Mouse (Mus musculus) forebrain, embryonic 14.5 days (tissue): ENCODE measurements around the gene Agtrap. TPM values are rescaled to one million over a fixed set of nuclear protein-coding genes. Genes with fewer than 3 reads are reported as not detected.
A peak's percentile ranks its signal among the peaks of the same experiment; 100 is the strongest.

Experiments used
- ATAC-seq: fragments of 200-750 bp; cut with Nextera tagmentation; 2 replicates; pipeline ENCODE4 v1.8.0; 2017; ENCODE audit warnings: mild to moderate bottlenecking, moderate library complexity
- DNase-seq: peaks from one replicate; pipeline ENCODE4 v3.0.0-alpha.2; 2015; ENCODE audit warnings: low spot score
- H3K27ac ChIP-seq: fragments of 300-500 bp; sonication (generic); 2 replicates; pipeline ENCODE4 v1.5.1; 2014; ENCODE audit warnings: low read depth, mild to moderate bottlenecking, control low read depth, low read length, moderate library complexity
- H3K27me3 ChIP-seq: fragments of 300-500 bp; sonication (generic); replicated peaks from 2 replicates; pipeline ENCODE4 v1.6.1; 2014; ENCODE audit warnings: low read length, control low read depth, mixed read lengths; ENCODE audit not compliant: control insufficient read depth, insufficient read depth
- H3K36me3 ChIP-seq: fragments of 300-500 bp; sonication (generic); 2 replicates; pipeline ENCODE4 v1.6.1; 2014; ENCODE audit warnings: low read length, control low read depth; ENCODE audit not compliant: control insufficient read depth, insufficient read depth
- H3K4me1 ChIP-seq: fragments of 300-500 bp; sonication (generic); 2 replicates; pipeline ENCODE4 v1.6.1; 2014; ENCODE audit warnings: antibody characterized with exemption, low read length, control low read depth; ENCODE audit not compliant: control insufficient read depth, insufficient read depth
- H3K4me2 ChIP-seq: fragments of 300-500 bp; sonication (generic); 2 replicates; pipeline ENCODE4 v1.6.1; 2014; ENCODE audit warnings: mild to moderate bottlenecking, control low read depth, low read length
- H3K4me3 ChIP-seq: fragments of 300-500 bp; sonication (generic); 2 replicates; pipeline ENCODE4 v1.5.1; 2014; ENCODE audit warnings: low read depth, low read length, control low read depth
- H3K9ac ChIP-seq: fragments of 300-500 bp; sonication (generic); 2 replicates; pipeline ENCODE4 v1.6.1; 2014; ENCODE audit warnings: mild to moderate bottlenecking, low read length, control low read depth, moderate library complexity
- H3K9me3 ChIP-seq: fragments of 300-500 bp; sonication (generic); replicated peaks from 2 replicates; pipeline ENCODE4 v1.6.1; 2016; ENCODE audit warnings: low read length, control low read depth, mixed read lengths; ENCODE audit not compliant: control insufficient read depth
- WGBS: fragments of 180-500 bp; shearing (Covaris S2); extraction: QIAGEN DNeasy Blood & Tissue Kit; methylation state at CpG from one replicate; pipeline ENCODE4 v1.1.7; 2014; 5-methylcytosine and 5-hydroxymethylcytosine counted together
- polyA plus RNA-seq: library from polyadenylated mRNA; unstranded; fragments of >200 nt; fragmentation: Nextera tagmentation; extraction: Ambion mirVana; gene quantifications from 2 replicates; pipeline ENCODE4 v1.2.1, GENCODE M21; 2014

The Agtrap gene
- polyA plus RNA-seq, 1 experiment from 2014 or later = 5.7 TPM

GRCm38 (mm10) chr4:148097936-148098335, 10.1 kb upstream of the Agtrap start:
- Histone ChIP-seq H3K4me3 (no peak overlapping the region), H3K36me3 (peaks cover 14% of the 10 kb centered on the region; the same call in 1 of the 2 replicates), H3K4me2 (no peak overlapping the region), H3K27me3 (no peaks in the 10 kb centered on the region), H3K27ac (0 out of 2 replicates have a peak overlapping the region, but pooled peaks have one; percentile 16), H3K4me1 (peaks cover 9% of the 10 kb centered on the region; the same call in 1 of the 2 replicates), H3K9me3 (no peaks in the 10 kb centered on the region), H3K9ac (no peak overlapping the region)
- WGBS = 72% methylated on average over 2 of the region's 2 CpGs
- ATAC-seq (no peak), DNase-seq (no peak)

- DNase-seq (no peak), ATAC-seq (no peak)
- no peaks in the 10 kb centered on the region for H3K36me3 ChIP-seq
- WGBS = 68% methylated on average over 4 of the region's 4 CpGs
- no peak overlapping the region for H3K9ac ChIP-seq
- no peak overlapping the region for H3K4me2 ChIP-seq
- no peaks in the 10 kb centered on the region for H3K4me1 ChIP-seq
- no peaks in the 10 kb centered on the region for H3K27me3 ChIP-seq
- no peak overlapping the region for H3K4me3 ChIP-seq
- no peak overlapping the region for H3K27ac ChIP-seq
- H3K9me3 ChIP-seq = no peaks in the 10 kb centered on the region
These were observed 7.2 kb upstream of the Agtrap start for GRCm38 (mm10) chr4:148095081-148095480.

GRCm38 (mm10) chr4:148094161-148094560, 6.3 kb upstream of the Agtrap start:
- ATAC-seq = no peak
- no peak for DNase-seq
- WGBS = 65% methylated on average over 5 of the region's 5 CpGs
- no peak overlapping the region for H3K27ac ChIP-seq
- H3K9ac ChIP-seq = no peak overlapping the region
- no peaks in the 10 kb centered on the region for H3K27me3 ChIP-seq
- no peaks in the 10 kb centered on the region for H3K9me3 ChIP-seq
- H3K36me3 ChIP-seq = no peaks in the 10 kb centered on the region
- H3K4me1 ChIP-seq = no peaks in the 10 kb centered on the region
- H3K4me3 ChIP-seq = no peak overlapping the region
- no peak overlapping the region for H3K4me2 ChIP-seq

GRCm38 (mm10) chr4:148092551-148093271, 4.9 kb upstream of the Agtrap start:
- Histone ChIP-seq H3K4me3 (no peak overlapping the region), H3K4me2 (no peak overlapping the region), H3K4me1 (peaks cover 5% of the 10 kb centered on the region), H3K36me3 (no peaks in the 10 kb centered on the region), H3K9ac (no peak overlapping the region), H3K27me3 (no peaks in the 10 kb centered on the region), H3K9me3 (no peaks in the 10 kb centered on the region), H3K27ac (no peak overlapping the region)
- no peak for DNase-seq
- ATAC-seq = no peak
- WGBS = 91% methylated on average over 11 of the region's 11 CpGs

- Histone ChIP-seq H3K4me3 (no peak overlapping the region), H3K9me3 (no peaks in the 10 kb centered on the region), H3K9ac (no peak overlapping the region), H3K27ac (no peak overlapping the region), H3K36me3 (no peaks in the 10 kb centered on the region), H3K27me3 (no peaks in the 10 kb centered on the region), H3K4me1 (peaks cover 14% of the 10 kb centered on the region), H3K4me2 (no peak overlapping the region)
- WGBS = 95% methylated on average over 1 of the region's 1 CpGs
- DNase-seq = no peak
- no peak for ATAC-seq
These were observed 3.4 kb upstream of the Agtrap start for GRCm38 (mm10) chr4:148091181-148091580.

- DNase-seq = no peak
- Histone ChIP-seq H3K27me3 (no peaks in the 10 kb centered on the region), H3K27ac (no peak overlapping the region), H3K36me3 (no peaks in the 10 kb centered on the region), H3K4me2 (no peak overlapping the region), H3K4me1 (peaks cover 14% of the 10 kb centered on the region), H3K9ac (no peak overlapping the region), H3K4me3 (no peak overlapping the region), H3K9me3 (no peaks in the 10 kb centered on the region)
- WGBS = 63% methylated on average over 4 of the region's 4 CpGs
- no peak for ATAC-seq
These were observed 1.3 kb upstream of the Agtrap start for GRCm38 (mm10) chr4:148089166-148089565.

- Histone ChIP-seq H3K4me1 (peaks cover 14% of the 10 kb centered on the region), H3K27me3 (no peaks in the 10 kb centered on the region), H3K4me2 (peak overlapping the region; percentile 78), H3K9me3 (no peaks in the 10 kb centered on the region), H3K27ac (no peak overlapping the region), H3K4me3 (peak overlapping the region; percentile 49), H3K9ac (peak overlapping the region; percentile 58), H3K36me3 (no peaks in the 10 kb centered on the region)
- WGBS = 4% methylated on average over 27 of the region's 30 CpGs
- DNase-seq (no peak), ATAC-seq (peak; percentile 52)
These were observed 532 bp downstream of the Agtrap start for GRCm38 (mm10) chr4:148087091-148087906.

- Histone ChIP-seq H3K4me3 (no peak overlapping the region), H3K27ac (no peak overlapping the region), H3K4me2 (no peak overlapping the region), H3K9me3 (no peaks in the 10 kb centered on the region), H3K9ac (no peak overlapping the region), H3K27me3 (no peaks in the 10 kb centered on the region), H3K36me3 (no peaks in the 10 kb centered on the region), H3K4me1 (peaks cover 14% of the 10 kb centered on the region)
- ATAC-seq = no peak
- 79% methylated on average over 3 of the region's 3 CpGs for WGBS
- no peak for DNase-seq
These were observed 1.9 kb downstream of the Agtrap start for GRCm38 (mm10) chr4:148085907-148086305.
